Mouse (Mus musculus): ENCODE measurements at regions not wholly inside any gene's neighbourhood (a gene's known extent, or its start where the extent isn't known, plus 50 kb on each side); places are given as distances from the start of the nearest gene placed in this dataset.

- no peak for ATAC-seq (ENCODE audit: extremely low read depth, insufficient number of reproducible peaks, low FRiP score, poor library complexity, severe bottlenecking)
Measured at GRCm38 (mm10) chr4:95507141-95507945, 50.0 kb upstream of the Fggy start.

Data from neutrophil, adult 5-6 weeks (primary cell).